Mouse (Mus musculus) stomach, postnatal 0 days (tissue): Measurements from ENCODE around the gene Rpap1. TPM values are rescaled to one million over a fixed set of nuclear protein-coding genes. Genes with fewer than 3 reads are reported as not detected.

Experiments used
- ATAC-seq: fragments of 200-750 bp; cut with Nextera tagmentation; 2 replicates; pipeline ENCODE4 v1.8.0; 2017; ENCODE audit not compliant: low FRiP score, low TSS enrichment
- DNase-seq: peaks from one replicate; pipeline ENCODE4 v3.0.0-alpha.2; 2016; ENCODE audit warnings: low spot score
- H3K27ac ChIP-seq: fragments of 300-500 bp; sonication (generic); replicated peaks from 2 replicates; pipeline ENCODE4 v1.5.1; 2014; ENCODE audit warnings: mild to moderate bottlenecking, control low read depth
- H3K27me3 ChIP-seq: fragments of 300-500 bp; sonication (generic); 2 replicates; pipeline ENCODE4 v1.6.1; 2014; ENCODE audit warnings: low read length; ENCODE audit not compliant: control insufficient read depth, insufficient read depth
- H3K36me3 ChIP-seq: fragments of 300-500 bp; sonication (generic); 2 replicates; pipeline ENCODE4 v1.6.1; 2014; ENCODE audit warnings: low read length, mixed read lengths; ENCODE audit not compliant: control insufficient read depth, insufficient read depth
- H3K4me1 ChIP-seq: fragments of 300-500 bp; sonication (generic); replicated peaks from 2 replicates; pipeline ENCODE4 v1.6.1; 2014; ENCODE audit warnings: antibody characterized with exemption; ENCODE audit not compliant: control insufficient read depth, insufficient read depth
- H3K4me2 ChIP-seq: fragments of 300-500 bp; sonication (generic); replicated peaks from 2 replicates; pipeline ENCODE4 v1.6.1; 2014; ENCODE audit warnings: low read depth, mild to moderate bottlenecking, control low read depth, moderate library complexity
- H3K4me3 ChIP-seq: fragments of 300-500 bp; sonication (generic); 2 replicates; pipeline ENCODE4 v1.5.1; 2014; ENCODE audit warnings: low read depth, low read length, control low read depth
- H3K9ac ChIP-seq: fragments of 300-500 bp; sonication (generic); 2 replicates; pipeline ENCODE4 v1.6.1; 2014; ENCODE audit warnings: mild to moderate bottlenecking, low read length, control low read depth, mixed read lengths
- H3K9me3 ChIP-seq: fragments of 300-500 bp; sonication (generic); 2 replicates; pipeline ENCODE4 v1.6.1; 2016; ENCODE audit warnings: low read length; ENCODE audit not compliant: control insufficient read depth
- CTCF ChIP-seq: IDR thresholded peaks from 2 replicates; pipeline ENCODE4 v1.5.1; 2016; ENCODE audit warnings: antibody characterized with exemption, low read depth, mild to moderate bottlenecking, moderate library complexity
- EP300 ChIP-seq: optimal IDR thresholded peaks from 2 replicates; pipeline ENCODE3; 2016; ENCODE audit warnings: antibody characterized with exemption
- WGBS: fragments of 180-500 bp; shearing (Covaris S2); extraction: QIAGEN DNeasy Blood & Tissue Kit; methylation state at CpG from one replicate; pipeline ENCODE4 v1.1.7; 2014; 5-methylcytosine and 5-hydroxymethylcytosine counted together
- polyA plus RNA-seq: library from polyadenylated mRNA; unstranded; fragments of >200 nt; fragmentation: Nextera tagmentation; extraction: Ambion mirVana; gene quantifications from 2 replicates; pipeline ENCODE4 v1.2.1, GENCODE M21; 2015

Gene Rpap1
- polyA plus RNA-seq: 10.1 and 10.4 TPM in 2 replicates

GRCm38 (mm10) chr2:119787206-119787883, at the start of gene Rpap1:
Gene Rpap1, minus strand, starts transcription at chr2:119787537.
- H3K9me3 ChIP-seq: no peaks in the 10 kb centered on the region
- H3K4me2 ChIP-seq: peak within 1 kb of the TSS; percentile 71
- no peaks in the 10 kb centered on the region; the same call in 1 of the 2 replicates for H3K4me1 ChIP-seq
- peak; percentile 90 for DNase-seq
- peak within 1 kb of the TSS; percentile 76 for H3K27ac ChIP-seq
- H3K36me3 ChIP-seq: no peaks in the 10 kb centered on the region
- H3K4me3 ChIP-seq: peak within 1 kb of the TSS; percentile 67
- H3K27me3 ChIP-seq: no peaks in the 10 kb centered on the region
- TF ChIP-seq EP300 (peak; percentile 63), CTCF (peak; percentile 30; the same call in 1 of the 2 replicates)
- WGBS: under 1% methylated on average over 44 of the region's 44 CpGs
- H3K9ac ChIP-seq: peak within 1 kb of the TSS; percentile 64
- ATAC-seq: peak; percentile 94

- H3K27ac ChIP-seq: no peak overlapping the region
- no peaks in the 10 kb centered on the region for H3K9me3 ChIP-seq
- no peak overlapping the region for H3K4me3 ChIP-seq
- H3K36me3 ChIP-seq: no peaks in the 10 kb centered on the region
- no peak for ATAC-seq
- no peak overlapping the region for H3K9ac ChIP-seq
- no peaks in the 10 kb centered on the region for H3K27me3 ChIP-seq
- TF ChIP-seq CTCF: no peak
- no peak for TF ChIP-seq EP300
- WGBS: 79% methylated on average over 4 of the region's 4 CpGs
- no peak for DNase-seq
- H3K4me1 ChIP-seq: no peaks in the 10 kb centered on the region
- no peak overlapping the region for H3K4me2 ChIP-seq
Observed at GRCm38 (mm10) chr2:119834231-119834630, 46.9 kb upstream of the Rpap1 start.

GRCm38 (mm10) chr2:119830579-119830978, 43.2 kb upstream of the Rpap1 start:
- ATAC-seq: no peak
- no peak overlapping the region for H3K9ac ChIP-seq
- H3K9me3 ChIP-seq: no peaks in the 10 kb centered on the region
- H3K27me3 ChIP-seq: no peaks in the 10 kb centered on the region
- peak; percentile 36 for DNase-seq
- H3K4me2 ChIP-seq: no peak overlapping the region
- H3K36me3 ChIP-seq: no peaks in the 10 kb centered on the region
- no peaks in the 10 kb centered on the region for H3K4me1 ChIP-seq
- no peak overlapping the region for H3K27ac ChIP-seq
- H3K4me3 ChIP-seq: no peak overlapping the region
- WGBS: 73% methylated on average over 2 of the region's 2 CpGs
- TF ChIP-seq CTCF: peak; percentile 67
- TF ChIP-seq EP300: no peak

GRCm38 (mm10) chr2:119821136-119821535, 33.8 kb upstream of the Rpap1 start:
- Histone ChIP-seq H3K27ac (no peak overlapping the region), H3K4me2 (no peak overlapping the region), H3K9ac (no peak overlapping the region), H3K36me3 (peaks cover 3% of the 10 kb centered on the region; the same call in 1 of the 2 replicates), H3K4me1 (no peaks in the 10 kb centered on the region), H3K4me3 (no peak overlapping the region), H3K9me3 (no peaks in the 10 kb centered on the region), H3K27me3 (no peaks in the 10 kb centered on the region)
- ATAC-seq (0 out of 2 replicates have a peak, but pooled peaks have one; percentile 18), DNase-seq (no peak)
- WGBS: 87% methylated on average over 9 of the region's 9 CpGs
- TF ChIP-seq CTCF (no peak), EP300 (no peak)

- 32% methylated on average over 9 of the region's 9 CpGs for WGBS
- Histone ChIP-seq H3K36me3 (peaks cover 3% of the 10 kb centered on the region; the same call in 1 of the 2 replicates), H3K27ac (peak overlapping the region; percentile 61), H3K4me3 (no peak overlapping the region), H3K4me2 (no peak overlapping the region), H3K9me3 (no peaks in the 10 kb centered on the region), H3K27me3 (no peaks in the 10 kb centered on the region), H3K9ac (no peak overlapping the region), H3K4me1 (peaks cover 3% of the 10 kb centered on the region; the same call in 1 of the 2 replicates)
- DNase-seq (peak; percentile 76), ATAC-seq (peak; percentile 79)
- TF ChIP-seq EP300 (peak; percentile 85), CTCF (no peak)
Observed at GRCm38 (mm10) chr2:119818668-119819272, 31.4 kb upstream of the Rpap1 start.

GRCm38 (mm10) chr2:119817047-119817446, 29.7 kb upstream of the Rpap1 start:
- Histone ChIP-seq H3K9me3 (no peaks in the 10 kb centered on the region), H3K4me2 (no peak overlapping the region), H3K4me3 (no peak overlapping the region), H3K27ac (peak overlapping the region; percentile 13; the same call in 1 of the 2 replicates), H3K4me1 (peaks cover 6% of the 10 kb centered on the region; the same call in 1 of the 2 replicates), H3K27me3 (no peaks in the 10 kb centered on the region), H3K36me3 (peaks cover 3% of the 10 kb centered on the region; the same call in 1 of the 2 replicates), H3K9ac (0 out of 2 replicates have a peak overlapping the region, but pooled peaks have one; percentile 13)
- ATAC-seq (peak; percentile 21; the same call in 1 of the 2 replicates), DNase-seq (no peak)
- no peak for TF ChIP-seq CTCF
- no peak for TF ChIP-seq EP300
- WGBS: 62% methylated on average over 5 of the region's 5 CpGs
